Mouse (Mus musculus) thymus, postnatal 10 days (tissue): ENCODE data around the gene Rad21l.

ENCODE experiments used
- DNase-seq, 2 experiments: peaks; one replicate each; pipeline ENCODE4 v3.0.0; 2021; ENCODE audit warnings: low spot score in 2 of 2

Rad21l gene

GRCm38 (mm10) chr2:151668433-151668832, at the start of gene Rad21l:
TSS of gene Rad21l (minus strand) at chr2:151668533.
- no peak for DNase-seq

- no peak for DNase-seq
Measured at GRCm38 (mm10) chr2:151716318-151717055, 48.2 kb upstream of the Rad21l start.

GRCm38 (mm10) chr2:151715526-151715925, 47.2 kb upstream of the Rad21l start:
- no peak for DNase-seq

- DNase-seq = no peak
Measured at GRCm38 (mm10) chr2:151712647-151713046, 44.3 kb upstream of the Rad21l start.

- no peak for DNase-seq
Measured at GRCm38 (mm10) chr2:151702851-151703190, 34.5 kb upstream of the Rad21l start.

DNA sequence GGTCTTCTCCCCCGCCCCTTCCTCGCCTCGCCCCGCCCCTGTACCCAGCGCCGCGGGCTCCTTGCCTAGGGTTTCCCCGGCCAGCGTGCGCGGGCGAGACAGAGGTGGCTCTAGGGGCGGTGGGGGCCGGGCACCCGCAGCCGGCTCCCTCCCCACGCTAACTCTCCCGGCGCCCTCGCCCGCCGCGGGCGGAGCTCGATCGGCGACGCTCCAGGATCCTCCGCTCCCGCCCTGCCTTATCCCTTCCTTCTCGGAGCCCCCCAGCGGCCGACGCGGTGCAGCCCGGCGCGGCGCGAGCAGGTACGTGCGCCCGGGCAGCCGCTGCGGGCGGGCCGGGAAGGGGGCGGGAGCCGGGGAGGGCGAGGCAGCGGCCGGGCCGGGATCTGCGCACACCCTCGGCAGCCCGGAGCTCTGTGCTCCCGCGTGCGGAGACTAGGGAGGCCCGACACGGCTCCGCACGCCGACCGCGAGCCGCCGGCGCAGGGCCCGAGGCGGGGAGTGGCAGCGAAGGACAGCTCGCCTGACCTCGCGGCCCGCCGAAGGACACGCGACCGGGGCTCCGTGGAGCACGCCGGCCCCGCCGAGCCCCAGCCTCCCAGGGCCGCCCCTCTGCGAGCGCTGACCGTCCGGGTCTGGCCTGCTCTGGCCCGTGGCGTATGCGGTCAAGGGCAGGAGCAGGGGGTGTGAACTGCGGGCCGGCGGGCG, 34.0 kb upstream of the Rad21l start:
- no peak for DNase-seq

DNA sequence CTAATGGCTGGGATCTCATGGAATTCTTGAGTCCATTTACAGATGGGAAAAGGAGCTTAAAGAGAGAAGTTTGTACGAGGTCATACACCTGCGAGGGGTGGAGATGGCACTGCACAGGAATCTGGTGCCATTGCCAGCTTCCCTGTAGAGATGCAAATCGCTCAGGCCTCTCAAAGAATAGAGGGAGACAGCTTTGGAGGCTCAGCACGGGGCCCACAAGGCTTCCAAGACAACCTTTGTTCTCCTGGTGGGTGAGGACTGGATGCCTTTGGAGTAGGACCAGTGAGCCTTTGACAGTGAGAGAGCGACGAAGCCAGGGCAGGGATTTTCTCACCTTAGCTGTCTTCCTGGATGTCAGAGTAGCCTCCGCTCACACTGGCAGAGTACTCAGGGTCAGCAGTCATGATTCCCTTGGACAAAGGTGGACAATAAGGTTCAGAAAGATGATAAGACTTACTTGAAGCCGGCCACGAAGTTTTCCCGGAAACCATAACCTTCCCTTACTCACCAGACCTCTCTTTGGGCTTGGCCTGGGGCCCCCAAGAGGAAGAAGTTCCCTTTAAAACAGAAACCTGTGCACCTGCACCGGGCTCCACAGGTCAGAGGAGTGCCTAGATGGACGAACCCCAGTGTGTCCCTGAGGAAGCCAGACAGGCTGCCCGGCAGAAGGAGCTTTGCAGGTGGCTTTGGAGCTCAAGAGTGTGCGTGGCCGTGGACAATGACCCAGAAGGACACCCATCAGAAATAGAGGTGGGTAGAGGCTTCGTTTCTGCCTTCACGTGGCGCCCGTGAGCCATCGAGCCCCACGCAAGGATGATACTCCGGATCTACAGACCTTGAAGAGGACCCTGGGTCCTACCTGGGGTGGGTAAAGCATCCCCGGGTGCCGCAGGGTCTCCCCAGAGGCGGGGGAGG, 33.2 kb upstream of the Rad21l start, which contains the start of gene Tmem74b:
Gene Tmem74b (plus strand): TSS at position 778 of the 915 bp plus-strand sequence.
- no peak for DNase-seq

DNA sequence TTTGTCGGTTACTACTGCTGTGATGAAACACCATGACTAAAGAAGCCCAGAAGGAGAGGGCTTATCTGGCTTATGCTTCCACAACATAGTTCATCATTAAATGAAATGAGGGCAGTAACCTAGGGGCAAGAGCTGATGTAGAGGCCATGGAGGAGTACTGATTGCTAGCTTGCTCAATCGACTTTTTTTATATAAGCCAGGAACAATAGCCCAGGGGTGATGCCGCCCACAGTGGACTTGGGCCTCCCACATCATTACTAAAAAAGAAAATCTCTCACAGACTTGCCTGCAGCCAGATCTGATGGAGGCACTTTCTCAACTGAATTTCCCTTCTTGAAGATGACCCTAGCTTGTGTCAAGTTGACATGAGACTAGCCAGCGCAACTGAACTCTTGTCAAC, 14.6 kb upstream of the Rad21l start:
- no peak for DNase-seq

DNA sequence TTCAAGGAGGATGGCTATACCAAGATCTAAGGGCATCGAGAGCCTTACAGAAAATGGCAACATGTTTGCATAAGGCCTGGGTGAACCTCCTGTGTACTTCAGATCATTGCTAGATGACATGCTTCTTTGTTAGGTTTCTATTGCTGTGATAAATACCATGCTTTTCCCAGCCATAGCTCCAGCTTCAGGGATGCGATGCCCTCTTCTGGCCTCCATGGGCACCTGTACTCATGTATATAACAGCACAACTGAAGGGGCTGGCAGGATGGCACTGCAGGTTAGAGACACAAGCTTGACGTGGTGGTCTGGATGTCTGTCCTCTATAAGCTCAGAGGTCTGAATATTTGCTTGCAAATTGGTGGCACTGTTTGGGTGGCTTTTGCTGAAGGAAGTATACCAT, 14.0 kb upstream of the Rad21l start:
- DNase-seq = no peak

DNA sequence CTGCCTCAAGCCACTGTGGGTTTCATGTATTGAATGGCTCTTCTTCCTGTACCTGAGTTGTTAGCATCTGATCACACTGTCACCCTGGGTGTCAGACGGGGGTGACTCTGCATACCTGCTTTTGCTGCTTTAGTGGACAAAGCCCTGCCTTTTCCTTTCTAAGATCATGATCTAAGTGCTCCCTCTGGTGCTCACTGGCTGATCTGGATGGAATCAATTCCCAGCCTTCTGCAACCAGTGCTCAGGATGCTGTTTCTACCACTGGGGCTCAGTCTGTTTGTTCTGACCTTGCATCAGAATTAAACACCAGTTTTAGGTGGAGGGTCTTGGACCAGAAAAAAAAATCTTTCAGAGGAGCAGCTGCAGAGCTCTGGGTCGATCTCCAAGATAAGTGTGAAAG, 7.9 kb upstream of the Rad21l start:
- no peak for DNase-seq

- DNase-seq = no peak
Measured at GRCm38 (mm10) chr2:151670968-151671329, 2.6 kb upstream of the Rad21l start.

DNA sequence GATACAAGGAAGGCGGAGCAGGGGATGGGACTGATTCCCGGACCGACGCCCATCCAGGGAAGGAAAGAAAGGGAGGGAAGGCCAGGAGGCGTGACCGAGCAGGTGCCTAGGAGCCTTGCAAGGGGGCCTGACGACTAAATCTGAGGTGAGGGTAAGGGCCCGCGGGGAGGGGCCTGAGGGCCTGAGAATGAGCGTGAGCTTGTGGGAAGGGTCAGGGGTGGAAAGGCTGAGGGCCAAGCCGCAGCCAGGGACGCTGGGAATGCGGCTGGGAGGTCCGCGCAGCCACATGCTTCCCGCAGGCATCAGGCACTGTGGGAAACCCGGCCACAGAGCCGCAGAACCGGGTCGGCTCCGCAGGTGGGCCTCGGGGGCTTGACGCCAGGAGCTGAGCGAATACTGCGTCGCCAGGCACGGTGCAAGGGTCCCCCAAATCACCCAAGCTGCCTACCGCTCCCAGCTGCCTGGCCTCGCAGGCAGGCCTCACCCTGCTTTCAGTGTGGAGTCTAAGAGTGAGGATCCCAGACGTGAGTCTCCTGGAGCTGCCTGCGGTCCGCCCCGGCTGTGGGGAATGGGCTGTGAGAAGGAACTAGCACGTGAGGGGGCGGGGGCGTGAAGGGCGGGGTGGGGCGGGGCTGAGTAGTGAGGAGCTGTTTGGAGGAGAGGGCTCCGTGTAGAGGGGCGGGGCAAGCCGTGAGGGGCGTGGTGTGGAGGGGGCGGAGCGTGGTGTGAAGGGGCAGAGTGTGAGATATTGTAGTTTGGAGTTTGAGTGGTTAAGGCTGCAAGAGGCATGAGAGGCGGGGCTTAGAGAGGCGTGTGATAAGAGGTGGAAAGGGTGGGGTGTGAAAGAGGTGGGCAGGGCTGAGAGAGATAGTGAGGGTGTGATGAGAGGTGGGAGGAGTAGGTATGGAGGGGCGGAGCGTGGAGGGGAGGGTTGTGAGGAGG, 2.0 kb upstream of the Rad21l start:
- DNase-seq = no peak

DNA sequence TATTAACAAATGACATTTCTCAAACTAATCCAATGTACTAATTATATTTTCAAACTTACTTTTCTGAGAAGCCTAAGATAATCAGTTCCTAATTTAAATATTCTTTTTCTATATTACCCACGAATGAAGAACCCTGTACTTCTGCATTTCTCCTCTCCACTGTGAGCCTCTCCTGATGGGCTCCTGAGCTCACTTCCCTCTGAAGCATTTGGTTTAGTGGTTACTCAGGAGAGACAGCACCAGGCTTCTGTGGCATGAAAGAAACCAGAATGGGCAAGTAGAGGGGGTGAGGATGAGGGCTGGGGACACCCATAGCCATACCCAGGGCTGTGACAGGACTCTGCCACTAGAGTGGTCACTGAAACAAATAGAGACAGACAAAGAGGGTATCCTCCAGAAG, 16.3 kb downstream of the Rad21l start:
- no peak for DNase-seq

DNA sequence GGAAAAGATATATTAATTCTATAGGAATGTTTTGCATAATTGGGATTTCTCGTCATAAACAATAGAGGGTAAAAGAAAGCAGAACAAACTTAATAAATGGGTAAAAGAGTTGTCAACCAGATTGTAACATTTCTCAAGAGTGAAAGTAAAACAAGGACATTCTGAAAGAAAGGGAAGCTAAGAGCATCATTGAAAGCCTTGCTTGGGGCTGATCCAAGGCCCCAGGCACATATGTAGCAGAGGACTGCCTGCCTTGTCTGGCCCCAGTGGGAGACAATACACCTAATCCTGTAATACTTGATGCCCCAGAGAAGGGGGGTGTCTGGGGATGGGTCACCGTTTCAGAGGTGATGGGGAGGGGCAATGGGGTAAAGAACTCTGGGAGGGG, 32.3 kb downstream of the Rad21l start:
- DNase-seq = no peak

DNA sequence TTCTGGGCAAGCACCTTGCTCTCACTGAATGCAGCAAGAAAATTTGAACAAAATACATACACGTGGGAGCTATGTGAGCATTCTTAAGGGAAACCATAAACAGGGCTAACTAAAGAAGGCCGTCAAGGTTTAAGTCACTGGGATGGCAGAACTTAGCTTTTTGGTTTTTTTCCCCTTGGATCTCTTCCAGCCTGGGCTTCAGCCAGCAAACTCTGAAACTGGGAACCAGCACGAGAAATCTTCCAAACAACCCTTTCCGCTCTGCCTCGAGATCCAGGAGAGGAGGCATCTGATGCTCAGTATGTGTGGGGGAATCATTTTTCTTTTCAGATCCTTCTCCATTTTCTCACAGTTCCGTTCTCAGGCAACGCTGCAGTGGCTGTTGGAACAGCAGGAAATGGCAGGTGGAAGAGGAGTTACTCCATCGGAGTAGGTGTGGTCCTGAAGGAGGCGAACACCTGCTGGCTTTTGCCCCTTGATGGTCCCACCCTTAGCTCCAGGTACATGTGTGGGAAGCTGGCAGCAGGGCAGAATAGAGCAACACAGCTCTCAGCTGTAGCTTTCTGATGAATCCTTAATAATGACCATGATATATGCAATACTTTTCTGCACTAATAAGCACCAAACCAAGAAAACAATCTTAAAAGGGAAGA, 32.8 kb downstream of the Rad21l start:
- DNase-seq = no peak

GRCm38 (mm10) chr2:151634903-151635302, 33.4 kb downstream of the Rad21l start:
- DNase-seq = no peak

- DNase-seq = no peak
Measured at GRCm38 (mm10) chr2:151632982-151633381, 35.4 kb downstream of the Rad21l start.

DNA sequence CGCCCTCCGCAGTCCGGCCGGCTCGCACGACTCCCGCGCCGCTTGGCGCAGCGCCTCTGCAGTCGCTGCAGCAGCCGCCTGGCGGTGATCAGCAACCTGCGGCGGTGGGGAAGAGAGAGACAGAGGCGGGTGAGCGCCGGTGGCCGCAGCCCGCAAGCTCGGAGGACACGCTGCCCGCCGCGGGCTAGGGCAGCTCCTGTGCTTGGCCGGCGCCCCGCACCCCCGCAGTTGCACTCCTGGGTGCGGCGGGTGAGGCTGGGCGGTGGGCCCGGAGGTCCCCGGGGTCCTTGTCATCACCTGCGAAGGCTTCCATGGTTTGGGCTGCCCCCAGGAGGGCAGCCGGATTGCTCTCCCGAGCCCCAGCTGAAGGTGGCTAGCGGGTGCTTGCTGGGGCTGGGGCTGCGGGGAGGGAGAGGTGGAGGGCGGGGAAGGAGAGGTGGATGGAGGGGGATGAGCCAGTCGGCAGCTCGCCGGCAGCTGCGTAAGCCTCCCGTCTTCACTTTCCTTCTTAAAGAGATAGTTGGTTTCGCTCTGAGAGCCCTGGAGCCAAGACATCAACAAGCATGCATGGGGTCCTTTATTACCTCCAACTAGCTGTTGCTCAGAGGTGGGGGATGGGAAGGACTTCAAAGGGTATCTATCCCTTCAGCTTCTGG, 36.0 kb downstream of the Rad21l start, which contains the start of gene Snph:
Gene Snph (minus strand): TSS at position 435 of the 656 bp plus-strand sequence.
- DNase-seq = peak; percentile 34 to 47

GRCm38 (mm10) chr2:151631406-151632158, 36.8 kb downstream of the Rad21l start:
- no peak for DNase-seq
